Comparison of ENCODE assay signal across 15 mouse cellular contexts in the genomic region with DNA sequence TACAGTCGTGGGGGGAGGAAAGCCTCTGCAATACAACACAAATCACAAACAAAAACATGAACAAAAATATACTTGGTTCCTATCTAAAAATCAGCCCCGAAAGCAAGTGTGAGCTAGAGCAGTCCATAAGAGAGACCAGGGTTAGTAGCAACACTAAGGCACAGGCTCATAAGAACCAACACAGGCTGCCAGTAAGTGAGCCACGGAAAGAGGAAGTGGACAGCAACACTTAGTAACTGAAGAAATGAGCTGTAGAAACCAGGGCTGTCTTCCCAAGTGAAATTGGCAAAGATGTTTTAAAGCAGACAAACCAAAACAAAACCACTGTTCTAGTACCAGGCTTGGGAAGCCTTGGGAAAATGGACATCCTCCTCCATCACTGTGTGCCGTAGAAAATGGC.
"Had no signal": no experiment of that assay in that cellular context is flagged by ENCODE, and none has a peak within 500 bp of the region (broad histone marks: within the 10 kb centered on the region; RNA-seq: fewer than 3 reads in every experiment).

No protein-coding gene starts in this region.

- DNase-seq: kidney, adult 18-20 months; kidney, postnatal 14 days; left cerebral cortex, postnatal 4 days; lung, adult 2 months; lung, postnatal 36 days; right cerebral cortex, postnatal 14 days had no signal

- H3K36me3 ChIP-seq: kidney, embryonic 15.5 days; limb, embryonic 13.5 days; midbrain, embryonic 12.5 days; neural tube, embryonic 15.5 days had no signal

- ATAC-seq: lung, postnatal 0 days had no signal

- H3K27me3 ChIP-seq: kidney, embryonic 15.5 days; limb, embryonic 13.5 days; midbrain, embryonic 12.5 days; neural tube, embryonic 15.5 days had no signal

- H3K4me3 ChIP-seq: kidney, embryonic 15.5 days; limb, embryonic 13.5 days; megakaryocyte, embryonic 14.5 days; midbrain, embryonic 12.5 days; myocyte; neural tube, embryonic 15.5 days had no signal

- H3K4me1 ChIP-seq: kidney, embryonic 15.5 days; limb, embryonic 13.5 days; neural tube, embryonic 15.5 days had no signal

- H3K9me3 ChIP-seq: kidney, embryonic 15.5 days; limb, embryonic 13.5 days; megakaryocyte, embryonic 14.5 days; midbrain, embryonic 12.5 days; neural tube, embryonic 15.5 days had no signal

- H3K9ac ChIP-seq: kidney, embryonic 15.5 days; limb, embryonic 13.5 days; liver, embryonic 14.5 days; midbrain, embryonic 12.5 days; neural tube, embryonic 15.5 days had no signal

- H3K4me2 ChIP-seq: kidney, embryonic 15.5 days; limb, embryonic 13.5 days; midbrain, embryonic 12.5 days; neural tube, embryonic 15.5 days had no signal

- H3K27ac ChIP-seq: kidney, embryonic 15.5 days; limb, embryonic 13.5 days; liver, embryonic 14.5 days; midbrain, embryonic 12.5 days; neural tube, embryonic 15.5 days; stomach, postnatal 0 days had no signal
